Mouse (Mus musculus): Measurements from ENCODE around the gene Cers3. TPM values are rescaled to one million over a fixed set of nuclear protein-coding genes. Genes with fewer than 3 reads are reported as not detected.
A peak's percentile ranks its signal among the peaks of the same experiment; 100 is the strongest.

The Cers3 gene
- polyA plus RNA-seq, 1 experiment = 0.13 TPM

DNA sequence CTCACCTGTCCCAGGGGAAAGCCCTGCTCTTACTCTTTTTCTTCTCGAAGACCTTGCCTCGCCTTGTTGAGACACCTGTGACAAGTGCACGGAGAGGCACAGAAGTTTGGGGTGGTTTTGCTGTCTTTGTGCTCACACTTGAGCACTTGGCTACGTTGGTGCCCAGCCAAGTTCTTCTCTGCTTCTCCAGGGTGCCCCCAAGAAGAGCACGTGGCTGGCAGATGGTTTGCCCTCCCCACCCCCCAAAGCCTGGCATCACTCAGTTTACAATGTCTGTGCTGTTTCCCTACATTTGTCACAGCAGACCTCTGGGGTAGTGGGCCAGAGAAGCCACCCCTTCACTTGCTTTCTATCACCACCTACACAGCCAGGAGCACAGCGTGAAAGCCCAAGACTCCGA, 97.9 kb downstream of the Cers3 start:
- no peak overlapping the region for H3ac ChIP-seq (ENCODE audit: control insufficient read depth, insufficient read length, low read depth)
- TF ChIP-seq FOSL1 (IDR thresholded peaks at IDR 0.05; ENCODE audit: insufficient read depth, low read length, poor library complexity, severe bottlenecking) = no peak
- no peak for TF ChIP-seq CTCF (IDR thresholded peaks at IDR 0.05; ENCODE audit: control insufficient read depth, insufficient read depth, insufficient read length)
- no peak for TF ChIP-seq MAX (IDR thresholded peaks at IDR 0.05)
- no peak for TF ChIP-seq CEBPB (IDR thresholded peaks at IDR 0.05; ENCODE audit: low read depth)
- no peak for TF ChIP-seq USF1 (IDR thresholded peaks at IDR 0.05; ENCODE audit: low read depth)
- no peak for TF ChIP-seq MYOG (IDR thresholded peaks at IDR 0.05; ENCODE audit: control insufficient read depth, extremely low read depth, insufficient read length)
- TF ChIP-seq MYOD1 (IDR thresholded peaks at IDR 0.05; ENCODE audit: control insufficient read depth, insufficient read length, low read depth) = no peak
- H3K36me3 ChIP-seq (ENCODE audit: control insufficient read depth, insufficient read depth) = no peaks in the 10 kb centered on the region
- no peaks in the 10 kb centered on the region for H3K79me3 ChIP-seq (ENCODE audit: low read depth)
- no peak overlapping the region for H3K4me3 ChIP-seq (ENCODE audit: insufficient read depth, poor library complexity, severe bottlenecking)
- H3K79me2 ChIP-seq (ENCODE audit: control insufficient read depth, insufficient read depth) = no peaks in the 10 kb centered on the region
- H3K27me3 ChIP-seq (ENCODE audit: control insufficient read depth, insufficient read depth, insufficient read length) = peaks cover 22% of the 10 kb centered on the region

DNA sequence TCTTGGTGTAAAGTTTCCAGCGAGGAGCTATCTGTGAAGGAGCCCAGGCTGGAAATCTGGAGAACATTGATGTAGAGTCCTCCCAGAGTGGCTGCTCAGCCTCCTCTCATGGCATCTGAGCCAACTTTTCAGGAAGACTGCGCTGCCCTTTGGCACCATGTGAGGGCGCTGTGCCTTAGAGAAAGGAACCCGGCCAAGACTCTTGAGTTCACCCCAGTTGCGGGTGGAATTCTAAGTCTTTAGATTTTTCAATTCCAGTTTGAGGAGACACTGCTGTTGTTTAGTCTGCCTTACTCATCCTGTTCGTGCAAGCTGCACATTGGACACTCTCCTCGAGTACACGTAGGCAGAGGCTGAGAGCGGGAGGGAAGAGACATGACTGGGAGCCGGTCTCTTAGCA, 98.7 kb downstream of the Cers3 start:
- Histone ChIP-seq H3K36me3 (ENCODE audit: control insufficient read depth, insufficient read depth) (no peaks in the 10 kb centered on the region), H3K27me3 (ENCODE audit: control insufficient read depth, insufficient read depth, insufficient read length) (peaks cover 24% of the 10 kb centered on the region), H3K79me3 (ENCODE audit: low read depth) (no peaks in the 10 kb centered on the region), H3ac (ENCODE audit: control insufficient read depth, insufficient read length, low read depth) (no peak overlapping the region), H3K79me2 (ENCODE audit: control insufficient read depth, insufficient read depth) (no peaks in the 10 kb centered on the region), H3K4me3 (ENCODE audit: insufficient read depth, poor library complexity, severe bottlenecking) (no peak overlapping the region)
- TF ChIP-seq FOSL1 (IDR thresholded peaks at IDR 0.05; ENCODE audit: insufficient read depth, low read length, poor library complexity, severe bottlenecking) (no peak), CTCF (IDR thresholded peaks at IDR 0.05; ENCODE audit: control insufficient read depth, insufficient read depth, insufficient read length) (peak; percentile 56)

DNA sequence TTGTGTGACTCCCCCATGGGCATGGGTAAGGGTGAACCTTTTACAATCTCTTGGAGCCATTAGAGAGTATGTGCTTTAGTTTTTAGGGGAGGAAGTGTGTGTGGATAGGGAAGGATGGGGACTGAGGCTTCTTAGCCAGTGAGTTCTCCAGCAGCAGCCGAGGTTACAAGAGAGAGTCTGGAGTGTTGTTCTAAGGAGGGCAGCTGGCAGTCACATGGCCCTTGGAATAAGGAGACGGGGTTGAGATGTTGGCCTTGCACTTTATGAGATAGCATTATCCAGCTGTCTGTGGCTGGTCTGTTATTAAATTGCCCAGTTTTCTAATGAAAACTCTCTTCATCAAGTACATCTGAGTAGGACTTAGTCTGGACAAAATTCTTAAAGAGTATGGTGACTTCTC, 100.5 kb downstream of the Cers3 start:
- no peaks in the 10 kb centered on the region for H3K36me3 ChIP-seq (ENCODE audit: control insufficient read depth, insufficient read depth)
- H3K79me2 ChIP-seq (ENCODE audit: control insufficient read depth, insufficient read depth) = no peaks in the 10 kb centered on the region
- no peaks in the 10 kb centered on the region for H3K79me3 ChIP-seq (ENCODE audit: low read depth)
- H3K27me3 ChIP-seq (ENCODE audit: control insufficient read depth, insufficient read depth, insufficient read length) = peaks cover 34% of the 10 kb centered on the region
- no peak overlapping the region for H3K4me3 ChIP-seq (ENCODE audit: insufficient read depth, poor library complexity, severe bottlenecking)
- no peak overlapping the region for H3ac ChIP-seq (ENCODE audit: control insufficient read depth, insufficient read length, low read depth)
- TF ChIP-seq FOSL1 (IDR thresholded peaks at IDR 0.05; ENCODE audit: insufficient read depth, low read length, poor library complexity, severe bottlenecking) (no peak), MYOG (IDR thresholded peaks at IDR 0.05; ENCODE audit: control insufficient read depth, extremely low read depth, insufficient read length) (no peak), MYOD1 (IDR thresholded peaks at IDR 0.05; ENCODE audit: control insufficient read depth, insufficient read length, low read depth) (no peak), CTCF (IDR thresholded peaks at IDR 0.05; ENCODE audit: control insufficient read depth, insufficient read depth, insufficient read length) (no peak)

DNA sequence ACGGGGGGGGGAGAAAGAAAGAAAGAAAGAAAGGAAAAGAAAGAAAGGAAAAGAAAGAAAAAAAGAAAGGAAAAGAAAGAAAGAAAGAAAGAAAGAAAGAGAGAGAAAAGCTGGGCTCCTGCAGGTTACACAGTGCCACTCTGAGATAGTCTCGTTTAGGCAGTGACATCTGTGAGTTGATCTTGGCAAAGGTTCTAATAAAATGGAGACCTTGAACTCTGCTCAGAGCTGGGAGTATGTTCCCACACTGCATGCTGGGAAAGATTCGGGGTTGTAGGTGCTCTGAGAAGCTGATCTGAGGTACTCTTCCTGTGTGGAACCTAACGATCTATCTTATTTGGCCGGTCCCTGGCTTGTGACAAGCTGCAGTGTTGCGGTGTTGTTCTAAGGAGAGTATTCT, 103.3 kb downstream of the Cers3 start:
- Histone ChIP-seq H3K79me2 (ENCODE audit: control insufficient read depth, insufficient read depth) (no peaks in the 10 kb centered on the region), H3ac (ENCODE audit: control insufficient read depth, insufficient read length, low read depth) (no peak overlapping the region), H3K79me3 (ENCODE audit: low read depth) (no peaks in the 10 kb centered on the region), H3K27me3 (ENCODE audit: control insufficient read depth, insufficient read depth, insufficient read length) (peaks cover 29% of the 10 kb centered on the region), H3K36me3 (ENCODE audit: control insufficient read depth, insufficient read depth) (no peaks in the 10 kb centered on the region), H3K4me3 (ENCODE audit: insufficient read depth, poor library complexity, severe bottlenecking) (no peak overlapping the region)
- TF ChIP-seq CEBPB (IDR thresholded peaks at IDR 0.05; ENCODE audit: low read depth) (no peak), MAX (IDR thresholded peaks at IDR 0.05) (no peak)

DNA sequence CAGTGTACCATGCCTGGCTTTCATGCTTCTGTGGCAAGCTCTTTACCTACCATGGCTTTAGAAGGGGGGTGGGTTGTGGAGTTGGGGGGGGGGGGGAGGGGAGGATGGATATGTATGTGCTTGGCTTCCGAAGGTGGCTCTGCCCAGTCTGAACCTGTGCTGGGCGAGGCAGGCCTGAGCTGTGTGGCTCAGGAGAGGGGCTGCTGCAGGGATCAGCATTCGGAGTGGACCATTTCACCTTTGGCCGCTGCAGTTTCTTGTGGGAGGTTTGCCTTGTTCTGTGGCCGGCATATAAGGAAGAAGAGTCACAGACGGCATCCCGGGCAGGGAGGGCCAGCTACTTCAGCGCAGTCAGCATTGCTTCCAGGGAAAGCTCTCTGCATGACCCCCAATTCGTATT, 104.0 kb downstream of the Cers3 start:
- Histone ChIP-seq H3K79me2 (ENCODE audit: control insufficient read depth, insufficient read depth) (no peaks in the 10 kb centered on the region), H3K79me3 (ENCODE audit: low read depth) (no peaks in the 10 kb centered on the region), H3K4me3 (ENCODE audit: insufficient read depth, poor library complexity, severe bottlenecking) (no peak overlapping the region), H3K36me3 (ENCODE audit: control insufficient read depth, insufficient read depth) (no peaks in the 10 kb centered on the region), H3ac (ENCODE audit: control insufficient read depth, insufficient read length, low read depth) (no peak overlapping the region), H3K27me3 (ENCODE audit: control insufficient read depth, insufficient read depth, insufficient read length) (peaks cover 35% of the 10 kb centered on the region)
- TF ChIP-seq CTCF (IDR thresholded peaks at IDR 0.05; ENCODE audit: control insufficient read depth, insufficient read depth, insufficient read length) (no peak), MYOG (IDR thresholded peaks at IDR 0.05; ENCODE audit: control insufficient read depth, extremely low read depth, insufficient read length) (no peak), USF1 (IDR thresholded peaks at IDR 0.05; ENCODE audit: low read depth) (no peak), CEBPB (IDR thresholded peaks at IDR 0.05; ENCODE audit: low read depth) (no peak)

DNA sequence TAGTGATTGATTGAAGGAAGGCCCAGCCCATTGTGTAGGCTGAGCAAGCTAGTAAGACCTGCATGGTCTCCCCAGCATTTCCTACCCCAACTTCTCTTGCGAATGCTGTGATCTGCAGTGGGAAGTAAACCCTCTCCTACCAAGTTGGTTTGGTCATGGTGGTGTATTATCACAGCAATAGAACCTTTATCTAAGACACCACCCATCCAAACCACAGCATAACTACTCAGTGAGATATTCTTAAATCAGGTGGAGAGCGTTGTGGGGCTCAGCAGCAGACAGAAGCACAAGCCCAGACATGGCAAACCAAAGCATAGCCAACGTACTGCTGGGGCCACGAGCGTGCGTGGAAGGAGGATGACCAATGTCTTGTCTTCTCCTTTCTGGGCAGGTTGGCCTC, 106.0 kb downstream of the Cers3 start:
- no peak overlapping the region for H3K4me3 ChIP-seq (ENCODE audit: insufficient read depth, poor library complexity, severe bottlenecking)
- H3K27me3 ChIP-seq (ENCODE audit: control insufficient read depth, insufficient read depth, insufficient read length) = peaks cover 35% of the 10 kb centered on the region
- no peaks in the 10 kb centered on the region for H3K79me2 ChIP-seq (ENCODE audit: control insufficient read depth, insufficient read depth)
- no peak overlapping the region for H3ac ChIP-seq (ENCODE audit: control insufficient read depth, insufficient read length, low read depth)
- H3K36me3 ChIP-seq (ENCODE audit: control insufficient read depth, insufficient read depth) = no peaks in the 10 kb centered on the region
- no peak for TF ChIP-seq FOSL1 (IDR thresholded peaks at IDR 0.05; ENCODE audit: insufficient read depth, low read length, poor library complexity, severe bottlenecking)
- TF ChIP-seq MYOG (IDR thresholded peaks at IDR 0.05; ENCODE audit: control insufficient read depth, extremely low read depth, insufficient read length) = no peak
- no peak for TF ChIP-seq USF1 (IDR thresholded peaks at IDR 0.05; ENCODE audit: low read depth)
- no peak for TF ChIP-seq CTCF (IDR thresholded peaks at IDR 0.05; ENCODE audit: control insufficient read depth, insufficient read depth, insufficient read length)
- TF ChIP-seq MAX (IDR thresholded peaks at IDR 0.05) = no peak
- TF ChIP-seq CEBPB (IDR thresholded peaks at IDR 0.05; ENCODE audit: low read depth) = no peak
- no peak for TF ChIP-seq MYOD1 (IDR thresholded peaks at IDR 0.05; ENCODE audit: control insufficient read depth, insufficient read length, low read depth)
- H3K79me3 ChIP-seq (ENCODE audit: low read depth) = no peaks in the 10 kb centered on the region

Measured in C2C12 (cell line).